Mouse (Mus musculus): ENCODE data around the gene Ganab. TPM values are rescaled to one million over a fixed set of nuclear protein-coding genes. Genes with fewer than 3 reads are reported as not detected.
"Not testable (repeated sequence)": the region's sequence is repeated elsewhere in the genome, so short reads cannot be mapped to it uniquely, and the experiment has no call there.

The Ganab gene
- polyA plus RNA-seq, 2 experiments = 33.7 to 48.7 TPM

- no peak overlapping the region for H3K4me3 ChIP-seq (ENCODE audit: insufficient read depth in 1 of 2, low read depth in 2 of 2, low read length in 2 of 2)
- H3K36me3 ChIP-seq (replicated peaks; ENCODE audit: control insufficient read depth, insufficient read depth, low read depth) = no peaks in the 10 kb centered on the region
- no peaks in the 10 kb centered on the region for H3K27me3 ChIP-seq (ENCODE audit: control insufficient read depth, insufficient read depth, low read length)
- ATAC-seq (ENCODE audit: insufficient read depth) = no peak
- H3K9ac ChIP-seq (replicated peaks) = no peak overlapping the region
- no peak for TF ChIP-seq CTCF (IDR thresholded peaks at IDR 0.05; ENCODE audit: low read depth)
- no peak for TF ChIP-seq EP300 (IDR thresholded peaks at IDR 0.05; ENCODE audit: low read depth)
- H3K9me3 ChIP-seq (ENCODE audit: control insufficient read depth, low read length) = no peaks in the 10 kb centered on the region
- WGBS (ENCODE audit: insufficient replicate concordance) = 73% methylated on average over 3 of the region's 3 CpGs
- no peak overlapping the region for H3K27ac ChIP-seq
- no peak for DNase-seq (ENCODE audit: low read depth in 3 of 3, low spot score in 3 of 3)
- 0 out of 4 replicates have a peak, but pooled peaks cover 0 to 4% of the 10 kb centered on the region in 2 experiments for H3K4me1 ChIP-seq (replicated peaks; ENCODE audit: control insufficient read depth in 2 of 2, insufficient read depth in 2 of 2, low read length in 1 of 2)
- no peak overlapping the region for H3K4me2 ChIP-seq (ENCODE audit: low read depth)
These were observed 44.8 kb upstream of the Ganab start for GRCm38 (mm10) chr19:8853117-8853516.

GRCm38 (mm10) chr19:8857689-8858088, 40.2 kb upstream of the Ganab start:
- TF ChIP-seq CTCF (IDR thresholded peaks at IDR 0.05; ENCODE audit: low read depth) = peak; percentile 78
- TF ChIP-seq EP300 (IDR thresholded peaks at IDR 0.05; ENCODE audit: low read depth) = no peak
- WGBS (ENCODE audit: insufficient replicate concordance) = 27% methylated on average over 4 of the region's 4 CpGs
- ATAC-seq (ENCODE audit: insufficient read depth) = no peak

GRCm38 (mm10) chr19:8859018-8859417, 38.9 kb upstream of the Ganab start:
- Histone ChIP-seq H3K4me1 (replicated peaks; ENCODE audit: control insufficient read depth in 2 of 2, insufficient read depth in 2 of 2, low read length in 1 of 2) (no peaks in the 10 kb centered on the region), H3K27ac (no peak overlapping the region), H3K9me3 (ENCODE audit: control insufficient read depth, low read length) (no peaks in the 10 kb centered on the region), H3K36me3 (replicated peaks; ENCODE audit: control insufficient read depth, insufficient read depth, low read depth) (no peaks in the 10 kb centered on the region), H3K9ac (replicated peaks) (no peak overlapping the region), H3K27me3 (ENCODE audit: control insufficient read depth, insufficient read depth, low read length) (no peaks in the 10 kb centered on the region), H3K4me2 (ENCODE audit: low read depth) (no peak overlapping the region), H3K4me3 (ENCODE audit: insufficient read depth in 1 of 2, low read depth in 2 of 2, low read length in 2 of 2) (no peak overlapping the region)
- ATAC-seq (ENCODE audit: insufficient read depth) = no peak
- DNase-seq (ENCODE audit: low read depth in 3 of 3, low spot score in 3 of 3) = no peak
- whole genome bisulfite sequencing (ENCODE audit: insufficient replicate concordance) = 28% methylated on average over 1 of the region's 1 CpGs
- TF ChIP-seq EP300 (IDR thresholded peaks at IDR 0.05; ENCODE audit: low read depth) (no peak), CTCF (IDR thresholded peaks at IDR 0.05; ENCODE audit: low read depth) (peak; percentile 70)

More at GRCm38 (mm10) chr19:8857689-8858088, 40.2 kb upstream of the Ganab start:
- no peak overlapping the region for H3K4me2 ChIP-seq (ENCODE audit: low read depth)
- H3K9me3 ChIP-seq (ENCODE audit: control insufficient read depth, low read length) = no peaks in the 10 kb centered on the region
- no peak overlapping the region for H3K9ac ChIP-seq (replicated peaks)
- H3K36me3 ChIP-seq (replicated peaks; ENCODE audit: control insufficient read depth, insufficient read depth, low read depth) = no peaks in the 10 kb centered on the region
- H3K27ac ChIP-seq = no peak overlapping the region
- no peak for DNase-seq (ENCODE audit: low read depth in 3 of 3, low spot score in 3 of 3)
- H3K4me1 ChIP-seq (replicated peaks; ENCODE audit: control insufficient read depth in 2 of 2, insufficient read depth in 2 of 2, low read length in 1 of 2) = no peaks in the 10 kb centered on the region
- no peaks in the 10 kb centered on the region for H3K27me3 ChIP-seq (ENCODE audit: control insufficient read depth, insufficient read depth, low read length)
- H3K4me3 ChIP-seq (ENCODE audit: insufficient read depth in 1 of 2, low read depth in 2 of 2, low read length in 2 of 2) = no peak overlapping the region

- H3K27me3 ChIP-seq (ENCODE audit: control insufficient read depth, insufficient read depth, low read length) = no peaks in the 10 kb centered on the region
- DNase-seq (ENCODE audit: low read depth in 3 of 3, low spot score in 3 of 3) (no peak), ATAC-seq (ENCODE audit: insufficient read depth) (no peak)
- 76% methylated on average over 6 of the region's 6 CpGs for WGBS (ENCODE audit: insufficient replicate concordance)
- no peak overlapping the region for H3K4me2 ChIP-seq (ENCODE audit: low read depth)
- H3K9me3 ChIP-seq (ENCODE audit: control insufficient read depth, low read length) = no peaks in the 10 kb centered on the region
- H3K9ac ChIP-seq (replicated peaks) = no peak overlapping the region
- no peaks in the 10 kb centered on the region for H3K4me1 ChIP-seq (replicated peaks; ENCODE audit: control insufficient read depth in 2 of 2, insufficient read depth in 2 of 2, low read length in 1 of 2)
- TF ChIP-seq CTCF (IDR thresholded peaks at IDR 0.05; ENCODE audit: low read depth) (no peak), EP300 (IDR thresholded peaks at IDR 0.05; ENCODE audit: low read depth) (no peak)
- no peak overlapping the region for H3K4me3 ChIP-seq (ENCODE audit: insufficient read depth in 1 of 2, low read depth in 2 of 2, low read length in 2 of 2)
- H3K36me3 ChIP-seq (replicated peaks; ENCODE audit: control insufficient read depth, insufficient read depth, low read depth) = no peaks in the 10 kb centered on the region
- no peak overlapping the region for H3K27ac ChIP-seq
These were observed 33.6 kb upstream of the Ganab start for GRCm38 (mm10) chr19:8864265-8864664.

- Histone ChIP-seq H3K4me2 (ENCODE audit: low read depth) (peak overlapping the region; percentile 70), H3K4me1 (replicated peaks; ENCODE audit: control insufficient read depth in 2 of 2, insufficient read depth in 2 of 2, low read length in 1 of 2) (peaks cover 9 to 10% of the 10 kb centered on the region in 2 experiments), H3K36me3 (replicated peaks; ENCODE audit: control insufficient read depth, insufficient read depth, low read depth) (peaks cover 20% of the 10 kb centered on the region), H3K4me3 (ENCODE audit: insufficient read depth in 1 of 2, low read depth in 2 of 2, low read length in 2 of 2) (peak overlapping the region in 1 of 2 experiments; percentile 97; a peak in 2 of 4 replicates), H3K27ac (peak overlapping the region; percentile 75), H3K9ac (replicated peaks) (peak overlapping the region; percentile 98)
- WGBS (ENCODE audit: insufficient replicate concordance) = 48% methylated on average over 3 of the region's 3 CpGs
- ATAC-seq (ENCODE audit: insufficient read depth); H3K9me3 ChIP-seq (ENCODE audit: control insufficient read depth, low read length); H3K27me3 ChIP-seq (ENCODE audit: control insufficient read depth, insufficient read depth, low read length); DNase-seq (ENCODE audit: low read depth in 3 of 3, low spot score in 3 of 3): not testable (repeated sequence)
These were observed 27.5 kb upstream of the Ganab start for GRCm38 (mm10) chr19:8870381-8870780.
